In genomic region chr15:102007097-102008069, GRCm38 (mm10) we compare ENCODE assay signal across 14 mouse cellular contexts. TPM values are rescaled to one million over a fixed set of nuclear protein-coding genes. Genes with fewer than 3 reads are reported as not detected.
DNase-seq lines count a peak whose midpoint lies in the region; ATAC-seq and TF ChIP-seq lines count a peak whose summit lies in the region.
"Had no signal": no experiment of that assay in that cellular context is flagged by ENCODE, and none has a peak within 500 bp of the region (broad histone marks: within the 10 kb centered on the region; RNA-seq: fewer than 3 reads in every experiment).

No protein-coding gene starts in this region.

- TF ChIP-seq CTCF in intestine, postnatal 0 days (IDR thresholded peaks at IDR 0.05; ENCODE audit: low read depth) = no peak
- no peak for TF ChIP-seq CTCF in stomach, postnatal 0 days (IDR thresholded peaks at IDR 0.05; ENCODE audit: low read depth)

- TF ChIP-seq EP300 in stomach, postnatal 0 days (optimal IDR thresholded peaks at IDR 0.05) = no peak

- peak; percentile 82 for DNase-seq in midbrain, embryonic 11.5 days (ENCODE audit: low spot score, missing footprints)
- no peak for DNase-seq in midbrain, embryonic 10.5 days (ENCODE audit: low spot score)
- no peak for DNase-seq in stomach, postnatal 0 days (ENCODE audit: low spot score)
- DNase-seq in cerebellum, adult 9-10 months = no peak
- DNase-seq: adrenal gland, postnatal 14 days; gastrocnemius, postnatal 10 days had no signal

- H3K4me3 ChIP-seq in midbrain, embryonic 11.5 days (ENCODE audit: low read depth, low read length) = no peak overlapping the region
- no peak overlapping the region for H3K4me3 ChIP-seq in midbrain, embryonic 10.5 days
- H3K4me3 ChIP-seq in forebrain, embryonic 12.5 days (replicated peaks) = no peak overlapping the region
- H3K4me3 ChIP-seq in intestine, postnatal 0 days (ENCODE audit: low read depth, low read length) = no peak overlapping the region
- H3K4me3 ChIP-seq in stomach, postnatal 0 days (ENCODE audit: low read depth, low read length) = no peak overlapping the region
- H3K4me3 ChIP-seq: left cerebral cortex, adult 2 months had no signal

- no peak for ATAC-seq in midbrain, embryonic 11.5 days (ENCODE audit: low FRiP score)
- ATAC-seq in forebrain, embryonic 12.5 days (ENCODE audit: low FRiP score) = peak; percentile 46; the same call in 1 of the 2 replicates
- ATAC-seq in intestine, postnatal 0 days = no peak
- no peak for ATAC-seq in stomach, postnatal 0 days (ENCODE audit: low FRiP score, low TSS enrichment)
- ATAC-seq in erythroblast, adult 5-6 weeks (replicated peaks; ENCODE audit: low FRiP score, poor library complexity, severe bottlenecking) = no peak
- ATAC-seq in inflammation-experienced regulatory T-cells, adult 6 months = no peak

- H3K4me2 ChIP-seq in midbrain, embryonic 11.5 days = no peak overlapping the region
- H3K4me2 ChIP-seq in forebrain, embryonic 12.5 days = no peak overlapping the region
- peak overlapping the region; percentile 40; the same call in 1 of the 2 replicates for H3K4me2 ChIP-seq in intestine, postnatal 0 days (replicated peaks; ENCODE audit: low read depth)
- no peak overlapping the region for H3K4me2 ChIP-seq in stomach, postnatal 0 days (replicated peaks; ENCODE audit: low read depth)

- no peak overlapping the region for H3K9ac ChIP-seq in midbrain, embryonic 11.5 days (ENCODE audit: low read length)
- H3K9ac ChIP-seq in forebrain, embryonic 12.5 days = no peak overlapping the region
- no peak overlapping the region for H3K9ac ChIP-seq in intestine, postnatal 0 days (ENCODE audit: low read depth, low read length)
- H3K9ac ChIP-seq in stomach, postnatal 0 days (ENCODE audit: low read length) = no peak overlapping the region

- no peaks in the 10 kb centered on the region for H3K9me3 ChIP-seq in midbrain, embryonic 11.5 days (ENCODE audit: control insufficient read depth, low read length)
- H3K9me3 ChIP-seq in midbrain, embryonic 10.5 days (replicated peaks) = no peaks in the 10 kb centered on the region
- no peaks in the 10 kb centered on the region for H3K9me3 ChIP-seq in forebrain, embryonic 12.5 days
- no peaks in the 10 kb centered on the region for H3K9me3 ChIP-seq in intestine, postnatal 0 days (ENCODE audit: control insufficient read depth)
- H3K9me3 ChIP-seq in stomach, postnatal 0 days (ENCODE audit: control insufficient read depth, low read length) = no peaks in the 10 kb centered on the region
- H3K9me3 ChIP-seq: G1E had no signal

- no peaks in the 10 kb centered on the region; the same call in 1 of the 2 replicates for H3K4me1 ChIP-seq in midbrain, embryonic 11.5 days (ENCODE audit: control insufficient read depth, insufficient read depth, low read length)
- H3K4me1 ChIP-seq in midbrain, embryonic 10.5 days = peaks cover 24% of the 10 kb centered on the region
- H3K4me1 ChIP-seq in forebrain, embryonic 12.5 days = peaks cover 25% of the 10 kb centered on the region
- peaks cover 11% of the 10 kb centered on the region for H3K4me1 ChIP-seq in intestine, postnatal 0 days (replicated peaks; ENCODE audit: control insufficient read depth, insufficient read depth, low read length)
- H3K4me1 ChIP-seq in stomach, postnatal 0 days (replicated peaks; ENCODE audit: control insufficient read depth, insufficient read depth) = peaks cover 8% of the 10 kb centered on the region

- peaks cover 36% of the 10 kb centered on the region for H3K27me3 ChIP-seq in midbrain, embryonic 11.5 days (ENCODE audit: control insufficient read depth, insufficient read depth, low read length)
- peaks cover 65% of the 10 kb centered on the region for H3K27me3 ChIP-seq in midbrain, embryonic 10.5 days (ENCODE audit: low read depth, poor library complexity, severe bottlenecking)
- H3K27me3 ChIP-seq in forebrain, embryonic 12.5 days = peaks cover 68% of the 10 kb centered on the region
- H3K27me3 ChIP-seq in intestine, postnatal 0 days (replicated peaks; ENCODE audit: control insufficient read depth, insufficient read depth, low read length) = no peaks in the 10 kb centered on the region
- no peaks in the 10 kb centered on the region for H3K27me3 ChIP-seq in stomach, postnatal 0 days (ENCODE audit: control insufficient read depth, insufficient read depth, low read length)

- H3K36me3 ChIP-seq in midbrain, embryonic 11.5 days (ENCODE audit: control insufficient read depth, insufficient read depth, low read length) = no peaks in the 10 kb centered on the region
- H3K36me3 ChIP-seq in midbrain, embryonic 10.5 days = no peaks in the 10 kb centered on the region
- no peaks in the 10 kb centered on the region for H3K36me3 ChIP-seq in forebrain, embryonic 12.5 days (replicated peaks)
- H3K36me3 ChIP-seq in intestine, postnatal 0 days (ENCODE audit: control insufficient read depth, insufficient read depth) = no peaks in the 10 kb centered on the region
- H3K36me3 ChIP-seq in stomach, postnatal 0 days (ENCODE audit: control insufficient read depth, insufficient read depth, low read length) = no peaks in the 10 kb centered on the region
- H3K36me3 ChIP-seq: G1E had no signal

- H3K27ac ChIP-seq in midbrain, embryonic 11.5 days (ENCODE audit: low read depth, low read length) = no peak overlapping the region; the same call in 1 of the 2 replicates
- H3K27ac ChIP-seq in midbrain, embryonic 10.5 days (replicated peaks) = no peak overlapping the region
- peak overlapping the region; percentile 36 for H3K27ac ChIP-seq in forebrain, embryonic 12.5 days
- peak overlapping the region; percentile 78; the same call in 1 of the 2 replicates for H3K27ac ChIP-seq in intestine, postnatal 0 days (ENCODE audit: low read depth, low read length)
- H3K27ac ChIP-seq in stomach, postnatal 0 days (replicated peaks) = peak overlapping the region; percentile 89
- H3K27ac ChIP-seq: left cerebral cortex, adult 2 months; macrophage had no signal

- WGBS in midbrain, embryonic 11.5 days = 52% methylated on average over 12 of the region's 12 CpGs
- 56% methylated on average over 12 of the region's 12 CpGs for WGBS in midbrain, embryonic 10.5 days
- WGBS in forebrain, embryonic 12.5 days = 38% methylated on average over 12 of the region's 12 CpGs
- 46% methylated on average over 12 of the region's 12 CpGs for WGBS in intestine, postnatal 0 days
- WGBS in stomach, postnatal 0 days = 36% methylated on average over 12 of the region's 12 CpGs

RNA-seq across cellular contexts. Expression of gene Krt8, which starts 3.1 kb away (rescaled TPM):
- 9.2 and 10.2 TPM in 2 replicates for polyA plus RNA-seq in midbrain, embryonic 11.5 days (2014; fragmentation: Nextera tagmentation; extraction: Ambion mirVana)
- polyA plus RNA-seq in midbrain, embryonic 10.5 days (2016; fragmentation: Nextera tagmentation; extraction: Ambion mirVana) = 18.5 and 21.9 TPM in 2 replicates
- polyA plus RNA-seq in forebrain, embryonic 12.5 days (2016; fragmentation: Nextera tagmentation; extraction: Ambion mirVana) = 10.0 and 13.4 TPM in 2 replicates
- polyA plus RNA-seq in intestine, postnatal 0 days (2015; fragmentation: Nextera tagmentation; extraction: Ambion mirVana) = 940 and 1,037 TPM in 2 replicates
- polyA plus RNA-seq in stomach, postnatal 0 days (2015; fragmentation: Nextera tagmentation; extraction: Ambion mirVana) = 1,902 and 1,960 TPM in 2 replicates
- not detected in 2 replicates for total RNA-seq in erythroblast, adult 5-6 weeks (2015; ENCODE audit: low replicate concordance)
- not detected in 2 replicates for total RNA-seq in erythroblast, adult 5-6 weeks (2017; ENCODE audit: low replicate concordance)
- polyA plus RNA-seq in inflammation-experienced regulatory T-cells, adult 6 months (2017; shearing (Covaris generic)) = under 1 TPM in 1 of 3 experiments, not detected in 2; 0.23 TPM
- total RNA-seq: common myeloid progenitor, adult 5-6 weeks; G1E had no signal
- polyA plus RNA-seq: G1E, macrophage had no signal

RNA-seq across cellular contexts. Expression of gene Krt18, which starts 20.6 kb away (rescaled TPM):
- polyA plus RNA-seq in midbrain, embryonic 11.5 days (2014; fragmentation: Nextera tagmentation; extraction: Ambion mirVana) = 5.0 and 5.6 TPM in 2 replicates
- polyA plus RNA-seq in midbrain, embryonic 10.5 days (2016; fragmentation: Nextera tagmentation; extraction: Ambion mirVana) = 11.4 and 21.0 TPM in 2 replicates
- polyA plus RNA-seq in forebrain, embryonic 12.5 days (2016; fragmentation: Nextera tagmentation; extraction: Ambion mirVana) = 9.4 and 13.6 TPM in 2 replicates
- polyA plus RNA-seq in intestine, postnatal 0 days (2015; fragmentation: Nextera tagmentation; extraction: Ambion mirVana) = 364 and 368 TPM in 2 replicates
- polyA plus RNA-seq in stomach, postnatal 0 days (2015; fragmentation: Nextera tagmentation; extraction: Ambion mirVana) = 715 and 753 TPM in 2 replicates
- total RNA-seq in erythroblast, adult 5-6 weeks (2015; ENCODE audit: low replicate concordance) = 2.3 TPM in 1 of 2 replicates, not detected in the other
- total RNA-seq in erythroblast, adult 5-6 weeks (2017; ENCODE audit: low replicate concordance) = 2.8 TPM in 1 of 2 replicates, not detected in the other
- 1 to 10 TPM in 2 of 3 experiments, under 1 TPM in 1; 0.41 to 1.2 (median 1.2) TPM for polyA plus RNA-seq in inflammation-experienced regulatory T-cells, adult 6 months (2017; shearing (Covaris generic))
- total RNA-seq: G1E had no signal
- polyA plus RNA-seq: G1E, macrophage had no signal

RNA-seq across cellular contexts. Expression of gene Krt78, which starts 53.3 kb away (rescaled TPM):
- polyA plus RNA-seq in midbrain, embryonic 11.5 days (2014; fragmentation: Nextera tagmentation; extraction: Ambion mirVana) = not detected in 2 replicates
- not detected in 2 replicates for polyA plus RNA-seq in midbrain, embryonic 10.5 days (2016; fragmentation: Nextera tagmentation; extraction: Ambion mirVana)
- polyA plus RNA-seq in forebrain, embryonic 12.5 days (2016; fragmentation: Nextera tagmentation; extraction: Ambion mirVana) = not detected in 2 replicates
- polyA plus RNA-seq in intestine, postnatal 0 days (2015; fragmentation: Nextera tagmentation; extraction: Ambion mirVana) = 0.03 and 0.07 TPM in 2 replicates
- polyA plus RNA-seq in stomach, postnatal 0 days (2015; fragmentation: Nextera tagmentation; extraction: Ambion mirVana) = 49.3 and 73.4 TPM in 2 replicates
- total RNA-seq in erythroblast, adult 5-6 weeks (2015; ENCODE audit: low replicate concordance) = not detected in 2 replicates
- not detected in 2 replicates for total RNA-seq in erythroblast, adult 5-6 weeks (2017; ENCODE audit: low replicate concordance)
- not detected for polyA plus RNA-seq in inflammation-experienced regulatory T-cells, adult 6 months (2017; shearing (Covaris generic))
- total RNA-seq: adrenal gland, postnatal 14 days; common myeloid progenitor, adult 5-6 weeks; gastrocnemius, postnatal 10 days; left cerebral cortex, adult 2 months had no signal
- polyA plus RNA-seq: G1E, macrophage had no signal

Comparison
In these comparisons a context has a peak if more than half of its experiments do, and no peak if none do; other contexts are left out.
1. H3K27ac ChIP-seq: peak in forebrain, embryonic 12.5 days (single experiment), intestine, postnatal 0 days (single experiment) and stomach, postnatal 0 days (single experiment); none in midbrain, embryonic 11.5 days (single experiment) and midbrain, embryonic 10.5 days (single experiment).
2. RNA of gene Krt8, which starts 3.1 kb away (polyA plus RNA-seq): 1,902 to 1,960 TPM in stomach, postnatal 0 days and 940 to 1,037 TPM in intestine, postnatal 0 days; 18.5 to 21.9 TPM in midbrain, embryonic 10.5 days, 9.2 to 10.2 TPM in midbrain, embryonic 11.5 days, 10.0 to 13.4 TPM in forebrain, embryonic 12.5 days and 0.23 TPM in inflammation-experienced regulatory T-cells, adult 6 months; every median in the first group is over 10 times any median in the second.
3. RNA of gene Krt18, which starts 20.6 kb away (polyA plus RNA-seq): 715 to 753 TPM in stomach, postnatal 0 days and 364 to 368 TPM in intestine, postnatal 0 days; 11.4 to 21.0 TPM in midbrain, embryonic 10.5 days, 9.4 to 13.6 TPM in forebrain, embryonic 12.5 days, 5.0 to 5.6 TPM in midbrain, embryonic 11.5 days and 0.41 to 1.2 TPM in inflammation-experienced regulatory T-cells, adult 6 months; every median in the first group is over 10 times any median in the second.
4. RNA of gene Krt78, which starts 53.3 kb away (polyA plus RNA-seq): 49.3 to 73.4 TPM in stomach, postnatal 0 days; 0.03 to 0.07 TPM in intestine, postnatal 0 days, not detected in forebrain, embryonic 12.5 days, not detected in midbrain, embryonic 10.5 days, not detected in midbrain, embryonic 11.5 days and not detected in inflammation-experienced regulatory T-cells, adult 6 months; every median in the first group is over 10 times any median in the second.